Mouse (Mus musculus) spleen, adult 2 months (tissue): ENCODE data around the gene Shprh.

Source experiments
- CTCF ChIP-seq: fragments of 200-500 bp; IDR thresholded peaks from 2 replicates; pipeline ENCODE4 v1.5.1; 2011; ENCODE audit warnings: mild to moderate bottlenecking, inconsistent platforms; ENCODE audit not compliant: insufficient read depth, insufficient read length, insufficient replicate concordance; ENCODE audit errors: extremely low read depth
- POLR2A ChIP-seq: fragments of 200-500 bp; IDR thresholded peaks from 2 replicates; pipeline ENCODE4 v1.6.1; 2011; ENCODE audit warnings: low read depth, low read length, inconsistent platforms

DNA sequence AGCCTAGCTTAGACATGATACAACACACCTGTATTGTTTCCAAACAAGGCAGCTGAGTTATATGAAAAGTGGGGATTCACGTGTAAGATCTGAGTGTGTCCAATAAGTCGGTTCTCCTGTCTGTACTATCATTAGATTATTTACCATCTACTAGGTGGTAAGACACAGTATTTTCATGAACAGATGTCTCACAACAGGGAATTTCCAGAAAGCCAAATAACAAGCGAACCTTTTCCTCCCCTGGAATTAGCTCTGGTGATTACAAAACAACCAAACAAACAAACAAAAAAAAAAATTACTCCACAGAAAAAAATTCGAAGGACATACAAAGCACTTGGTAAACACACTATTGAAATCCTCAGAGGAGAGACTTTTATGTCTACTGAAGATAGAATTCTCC lies 781 bp upstream of the Shprh start:
- no peak for TF ChIP-seq POLR2A
- TF ChIP-seq CTCF, result no peak
